Mouse (Mus musculus): Measurements from ENCODE around the gene Serpinb7.

Gene Serpinb7

GRCm38 (mm10) chr1:107399355-107399754, at the start of gene Serpinb7:
TSS of gene Serpinb7 (plus strand) at chr1:107399655.
- no peak for DNase-seq

- DNase-seq: no peak
Observed at GRCm38 (mm10) chr1:107350392-107350791, 49.1 kb upstream of the Serpinb7 start.

DNA sequence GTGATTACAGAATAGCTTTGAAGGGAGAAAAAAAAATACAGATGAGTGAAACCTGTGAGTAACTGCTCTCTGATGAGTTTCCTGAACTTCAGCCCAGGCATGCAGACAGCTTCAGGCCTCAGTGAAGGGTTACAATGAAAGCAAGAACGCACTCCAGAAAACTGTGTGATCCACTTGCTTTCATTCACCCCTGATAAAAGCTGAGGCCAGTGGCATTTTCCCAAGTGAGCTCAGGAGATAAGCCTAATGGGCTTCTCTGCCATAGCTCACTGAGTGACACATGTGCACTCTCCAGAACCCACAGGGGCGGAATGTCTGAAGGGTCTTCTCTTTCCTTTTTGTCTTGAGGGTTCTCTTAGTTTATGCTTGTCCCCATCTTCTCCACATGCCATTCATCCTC, 48.3 kb upstream of the Serpinb7 start:
- DNase-seq: no peak

- no peak for DNase-seq
Observed at GRCm38 (mm10) chr1:107353046-107353445, 46.4 kb upstream of the Serpinb7 start.

DNA sequence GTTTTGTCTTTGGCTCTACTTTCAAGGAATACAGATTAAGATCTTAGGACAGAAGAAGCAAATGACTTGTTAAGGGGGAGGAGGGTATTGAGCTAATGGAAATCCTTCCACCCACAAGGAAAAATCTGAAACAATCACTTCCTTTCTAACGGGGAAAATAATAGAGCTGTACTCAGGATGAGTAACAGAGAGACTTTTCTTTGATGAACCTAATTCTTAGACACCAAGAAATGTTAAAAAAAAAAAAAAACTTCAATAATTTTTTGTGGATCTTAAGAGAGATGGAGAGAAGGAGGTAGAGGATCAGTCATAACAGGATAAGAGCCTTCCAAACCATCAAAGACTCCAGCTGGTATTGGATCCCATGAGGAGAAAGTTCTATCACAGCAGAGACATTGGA, 38.6 kb upstream of the Serpinb7 start, which contains the start of gene Serpinb11:
TSS of gene Serpinb11 (plus strand) at position 301 of the 400 bp plus-strand sequence.
- no peak for DNase-seq

DNA sequence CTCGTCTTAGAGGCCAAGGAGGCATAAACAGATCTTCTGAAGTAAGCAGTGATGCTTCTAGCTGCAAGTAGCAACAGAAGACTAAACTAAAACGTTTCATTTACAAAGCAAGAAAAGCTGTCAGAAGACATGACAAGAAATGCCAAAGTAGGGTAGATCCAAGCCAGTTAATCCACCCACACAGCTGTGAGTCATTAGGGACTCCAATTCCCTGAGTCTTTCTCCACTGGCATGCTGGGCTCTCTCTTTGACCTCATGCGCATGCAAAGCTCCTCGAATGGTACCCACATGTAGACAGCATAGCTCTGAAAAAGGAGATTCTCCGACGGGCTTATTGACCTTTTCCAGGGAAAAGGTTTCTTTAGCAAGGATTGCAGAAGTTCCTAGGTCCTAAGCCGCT, 33.5 kb upstream of the Serpinb7 start:
- DNase-seq: no peak

DNA sequence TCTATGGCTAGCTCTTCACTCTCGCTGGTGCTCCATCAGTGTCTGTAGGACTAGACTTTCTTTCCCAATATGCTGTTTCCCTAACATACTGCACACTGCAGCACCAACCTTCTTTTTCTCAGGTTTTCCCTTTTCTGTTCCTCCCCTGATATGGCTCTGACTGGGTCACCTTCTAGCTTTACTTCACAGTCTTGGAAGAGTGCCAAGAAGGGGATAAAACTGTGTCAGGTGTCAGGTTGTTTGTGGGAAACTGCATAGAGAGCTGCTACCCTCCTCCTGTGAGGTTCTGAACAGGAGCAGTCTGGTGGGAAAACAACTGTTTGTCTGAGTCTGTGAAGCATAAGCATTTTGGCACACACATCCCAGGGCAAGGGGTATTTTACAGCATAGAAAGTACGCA, 30.5 kb upstream of the Serpinb7 start:
- no peak for DNase-seq

DNA sequence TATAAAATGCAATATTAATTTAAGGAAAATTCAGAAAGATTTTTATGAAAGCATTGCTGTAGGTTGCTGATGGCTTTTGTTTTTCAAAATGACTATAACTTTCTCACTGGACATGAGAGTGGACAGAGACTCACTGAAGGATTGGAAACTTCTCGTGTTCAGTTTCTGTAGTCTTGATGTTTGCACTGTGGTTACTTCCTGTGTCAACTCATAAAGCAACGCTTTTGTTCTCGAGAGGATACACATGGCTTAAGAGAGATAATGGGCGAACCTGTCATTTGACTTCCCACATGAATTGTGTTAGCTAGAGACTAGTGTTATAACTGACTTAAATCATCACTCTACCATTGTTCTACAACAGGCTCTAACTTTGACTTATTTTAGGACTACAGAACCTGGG, 22.5 kb upstream of the Serpinb7 start:
- no peak for DNase-seq

- no peak for DNase-seq
Observed at GRCm38 (mm10) chr1:107378368-107378767, 21.1 kb upstream of the Serpinb7 start.

GRCm38 (mm10) chr1:107381491-107381890, 18.0 kb upstream of the Serpinb7 start:
- no peak for DNase-seq

GRCm38 (mm10) chr1:107382404-107382803, 17.1 kb upstream of the Serpinb7 start:
- DNase-seq: no peak

DNA sequence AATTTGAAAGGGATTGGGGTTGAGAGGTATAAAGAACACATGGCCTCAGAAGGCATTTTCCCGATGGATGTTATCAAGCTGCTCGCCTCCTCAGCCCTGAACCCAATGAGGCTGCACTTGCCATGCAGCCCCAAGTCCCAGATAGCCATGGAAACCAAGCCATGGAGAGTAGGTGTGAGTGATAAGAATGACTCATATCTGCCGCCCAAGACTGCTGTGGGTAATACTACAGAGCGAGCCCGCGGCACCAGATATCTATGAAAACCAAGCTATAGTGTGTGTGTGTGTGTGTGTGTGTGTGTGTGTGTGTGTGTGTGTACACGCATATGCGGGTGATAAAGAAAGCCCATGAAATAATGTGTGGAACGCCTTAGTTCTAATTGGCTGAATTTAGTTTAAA, 14.9 kb upstream of the Serpinb7 start:
- DNase-seq: no peak

- DNase-seq: no peak
Observed at GRCm38 (mm10) chr1:107389753-107390152, 9.7 kb upstream of the Serpinb7 start.

- no peak for DNase-seq
Observed at GRCm38 (mm10) chr1:107397481-107397880, 2.0 kb upstream of the Serpinb7 start.

DNA sequence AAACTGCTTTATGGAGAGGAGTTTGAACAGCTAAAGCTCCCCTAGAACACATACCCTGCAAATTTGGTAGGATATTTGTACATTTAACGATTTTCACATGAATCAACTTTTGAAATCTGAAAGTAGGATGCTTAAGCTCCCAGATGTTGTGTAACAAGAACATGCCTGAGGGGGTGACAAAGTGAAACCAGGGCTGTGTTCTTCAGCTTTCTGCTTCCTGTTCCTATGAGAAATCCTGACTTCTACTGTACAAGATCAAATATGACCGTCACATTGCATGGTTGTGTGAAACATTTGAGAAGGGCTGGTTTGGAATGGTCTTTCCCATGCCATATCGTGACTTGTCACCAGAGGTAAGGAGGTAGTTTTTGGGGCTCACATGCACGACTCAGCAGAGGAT, 2.6 kb downstream of the Serpinb7 start:
- DNase-seq: no peak

- DNase-seq: no peak
Observed at GRCm38 (mm10) chr1:107414650-107415049, 15.2 kb downstream of the Serpinb7 start.

DNA sequence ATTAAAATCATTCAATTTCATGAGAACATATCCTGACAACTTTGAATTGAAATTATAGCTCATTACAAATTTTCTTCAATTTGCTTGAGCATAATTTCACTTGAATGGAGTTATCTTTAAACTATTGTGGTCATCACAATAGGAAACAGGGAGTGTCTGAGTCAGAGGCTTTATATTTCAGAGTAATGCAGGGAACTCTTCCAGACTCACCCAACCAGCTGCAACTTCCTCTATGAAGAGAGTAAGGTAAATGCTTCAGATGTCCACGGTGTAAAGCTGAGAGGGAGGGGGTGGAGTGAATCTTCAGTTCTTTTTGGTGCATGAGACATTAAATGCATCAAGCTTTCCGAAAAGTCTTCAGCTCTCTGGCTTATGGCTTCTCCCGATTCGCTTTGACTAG, 23.0 kb downstream of the Serpinb7 start:
- no peak for DNase-seq

- no peak for DNase-seq
Observed at GRCm38 (mm10) chr1:107431253-107431652, 31.8 kb downstream of the Serpinb7 start.

DNA sequence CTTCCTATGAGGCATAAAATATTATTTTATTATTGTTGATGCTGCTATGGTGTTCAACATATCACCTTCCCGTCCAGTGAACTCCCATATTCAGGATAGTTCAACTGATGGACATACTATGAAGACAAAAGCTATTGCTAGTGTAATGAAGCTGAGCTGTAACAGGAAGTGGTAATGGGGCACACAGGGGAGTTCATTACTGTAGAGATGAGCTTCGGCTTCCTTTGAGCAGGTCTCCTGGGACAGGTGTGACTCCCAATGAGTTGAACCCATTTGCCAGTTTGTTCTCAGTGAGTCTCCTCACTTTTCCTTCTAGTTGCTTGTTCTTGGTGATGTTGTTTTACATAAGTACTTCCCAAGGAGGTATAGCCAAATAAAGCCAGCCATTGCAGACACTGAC, 36.1 kb downstream of the Serpinb7 start:
- DNase-seq: no peak

- no peak for DNase-seq
Observed at GRCm38 (mm10) chr1:107439462-107439861, 40.0 kb downstream of the Serpinb7 start.

DNA sequence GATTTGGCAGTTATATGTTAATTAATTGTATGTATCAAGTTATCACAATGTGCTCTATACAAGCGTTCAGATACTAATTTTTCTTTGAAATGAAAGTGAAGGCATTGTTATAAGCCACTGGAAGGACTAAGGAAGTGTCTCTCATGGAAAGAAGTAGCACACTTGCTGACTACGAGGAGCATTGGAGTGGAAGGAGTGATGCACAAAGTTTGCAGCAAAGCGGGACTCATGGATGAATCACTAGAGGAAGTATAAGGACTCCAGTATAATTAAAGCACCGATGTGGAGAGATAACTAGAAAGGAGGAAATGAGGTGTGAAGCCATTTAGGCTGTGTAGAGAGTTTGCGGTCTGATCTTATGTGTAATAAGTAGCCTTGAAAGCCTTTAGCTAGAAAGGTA, 45.9 kb downstream of the Serpinb7 start:
- DNase-seq: no peak

DNA sequence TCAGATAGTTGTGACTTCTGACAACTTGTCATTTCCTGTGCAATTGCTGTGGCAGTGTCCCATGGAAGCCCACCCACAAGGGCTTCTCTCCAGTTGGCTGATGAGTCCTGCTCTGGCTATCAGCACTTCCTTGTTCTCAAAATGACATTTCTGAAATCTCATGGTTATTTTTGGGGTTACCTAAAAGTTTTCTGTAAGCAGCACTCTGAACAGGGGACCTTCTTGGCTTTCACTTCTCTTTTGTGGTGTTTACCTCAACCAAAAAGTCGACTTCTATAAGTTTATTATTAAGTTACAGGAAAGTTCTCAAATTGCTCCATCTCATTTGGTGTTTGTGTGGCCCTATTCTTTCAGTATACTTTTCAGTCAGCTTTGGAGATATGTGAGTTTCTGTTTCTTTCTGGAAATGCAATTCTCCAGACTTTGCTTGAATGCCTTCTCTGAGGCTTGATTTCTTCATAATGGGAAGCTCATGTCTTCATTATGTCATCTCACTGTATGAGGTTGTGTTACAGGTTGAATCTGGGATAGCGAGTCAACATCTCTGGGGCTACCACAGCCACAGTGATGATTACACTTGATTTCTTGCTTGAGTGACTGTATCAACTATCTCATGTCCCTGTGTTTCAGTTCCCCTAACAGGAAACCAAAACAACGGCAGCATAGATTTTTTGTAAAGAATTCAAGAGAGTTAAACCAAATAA, 47.9 kb downstream of the Serpinb7 start:
- DNase-seq: no peak

GRCm38 (mm10) chr1:107479909-107480308, 80.5 kb downstream of the Serpinb7 start:
- no peak for DNase-seq

- peak; percentile 82 for DNase-seq
Observed at GRCm38 (mm10) chr1:107481452-107481851, 82.0 kb downstream of the Serpinb7 start.

DNA sequence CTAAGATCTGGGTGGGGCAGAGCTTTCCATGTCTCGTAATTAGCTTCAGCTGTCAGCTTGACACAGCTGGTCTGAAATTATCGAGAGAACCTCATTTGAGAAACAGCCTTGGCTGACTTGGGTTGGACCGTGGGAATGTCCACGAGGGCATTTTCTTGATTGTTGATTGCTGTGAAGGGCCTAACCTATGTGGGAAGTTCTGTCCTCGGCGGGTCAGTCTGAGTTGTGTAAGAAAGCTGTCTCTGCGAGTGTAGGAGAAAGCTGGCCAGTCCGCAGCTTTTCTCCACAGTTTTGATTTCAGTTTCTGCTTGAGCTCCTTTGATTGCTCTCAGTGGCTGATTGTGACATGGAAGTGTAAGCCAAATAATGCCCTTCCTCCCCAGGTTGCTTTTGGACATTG, 90.1 kb downstream of the Serpinb7 start:
- no peak for DNase-seq

Data from kidney, postnatal 10 days (tissue).